Mouse (Mus musculus) layer of hippocampus, adult 9-11 months (tissue): Measurements from ENCODE around the gene Olfr749.
"Not testable (repeated sequence)": the region's sequence is repeated elsewhere in the genome, so short reads cannot be mapped to it uniquely, and the experiment has no call there.

Experiments used
- DNase-seq: peaks from one replicate; pipeline ENCODE4 v3.0.0; 2022

Olfr749 gene

GRCm38 (mm10) chr14:50744994-50745393 lies at the start of gene Olfr749:
Gene Olfr749, minus strand, starts transcription at chr14:50745094.
- DNase-seq: no peak

GRCm38 (mm10) chr14:50788157-50788556 lies 43.3 kb upstream of the Olfr749 start:
- no peak for DNase-seq

- peak; percentile 80 for DNase-seq
Measured at GRCm38 (mm10) chr14:50785251-50785637, 40.4 kb upstream of the Olfr749 start, which contains the start of gene Ttc5. Gene Ttc5, minus strand, starts transcription at chr14:50785519.

GRCm38 (mm10) chr14:50784391-50785250 lies 39.7 kb upstream of the Olfr749 start:
- no peak for DNase-seq

- no peak for DNase-seq
Measured at GRCm38 (mm10) chr14:50782166-50782565, 37.3 kb upstream of the Olfr749 start.

GRCm38 (mm10) chr14:50771342-50771741 lies 26.4 kb upstream of the Olfr749 start:
- DNase-seq: no peak

- no peak for DNase-seq
Measured at GRCm38 (mm10) chr14:50765736-50766135, 20.8 kb upstream of the Olfr749 start.

GRCm38 (mm10) chr14:50758416-50759085 lies 13.7 kb upstream of the Olfr749 start:
- DNase-seq: peak; percentile 49

GRCm38 (mm10) chr14:50741584-50741983 lies 3.3 kb downstream of the Olfr749 start:
- no peak for DNase-seq

- DNase-seq: no peak
Measured at GRCm38 (mm10) chr14:50740334-50740733, 4.6 kb downstream of the Olfr749 start.

- not testable (repeated sequence) for DNase-seq
Measured at GRCm38 (mm10) chr14:50722371-50722770, 22.5 kb downstream of the Olfr749 start.

GRCm38 (mm10) chr14:50719875-50720274 lies 25.0 kb downstream of the Olfr749 start:
- not testable (repeated sequence) for DNase-seq

GRCm38 (mm10) chr14:50707073-50707472 lies 37.8 kb downstream of the Olfr749 start, which contains the start of gene Olfr748:
Gene Olfr748, plus strand, starts transcription at chr14:50707373.
- DNase-seq: no peak

GRCm38 (mm10) chr14:50693106-50693505 lies 51.8 kb downstream of the Olfr749 start, which contains the start of gene Olfr747:
Gene Olfr747, minus strand, starts transcription at chr14:50693206.
- DNase-seq: no peak
